Mouse (Mus musculus): ENCODE measurements around the gene Tnfsf8. TPM values are rescaled to one million over a fixed set of nuclear protein-coding genes. Genes with fewer than 3 reads are reported as not detected.

Tnfsf8 gene
- polyA plus RNA-seq, 1 experiment = 0.07 TPM

DNA sequence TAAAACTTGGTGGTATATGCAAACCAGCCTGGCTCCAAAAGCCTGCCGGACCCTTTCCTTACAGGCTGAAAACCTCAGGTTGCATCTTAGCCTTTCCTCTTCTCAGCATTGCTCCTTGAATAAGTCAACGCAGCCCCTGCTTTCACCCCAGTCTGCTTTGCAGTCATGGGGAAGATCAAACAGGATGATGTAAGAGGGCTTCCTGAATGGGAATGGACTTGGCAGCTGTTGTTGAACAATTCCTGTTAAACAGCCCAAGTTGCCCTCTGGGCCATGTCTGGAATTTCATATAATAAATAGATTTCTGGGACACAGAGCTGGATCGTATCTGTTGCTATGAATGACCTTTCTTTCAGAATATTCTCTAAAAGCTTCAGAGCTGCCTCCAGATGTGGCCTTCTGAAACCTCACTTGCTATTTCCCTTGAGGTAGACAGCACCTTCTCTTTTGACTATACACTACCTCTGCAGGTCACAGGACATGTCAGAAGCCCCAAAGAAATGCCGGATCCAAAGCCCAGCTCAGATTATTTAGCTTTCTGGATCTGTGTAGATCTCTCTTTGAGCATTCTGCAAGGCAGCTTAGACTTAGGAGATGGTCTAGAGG lies 1.0 kb upstream of the Tnfsf8 start:
- no peak for DNase-seq (ENCODE audit: low read depth)
- TF ChIP-seq POLR2A (IDR thresholded peaks at IDR 0.05; ENCODE audit: borderline replicate concordance, extremely low read depth, insufficient read depth, insufficient read length, poor library complexity, severe bottlenecking) (no peak), CTCF (IDR thresholded peaks at IDR 0.05; ENCODE audit: borderline replicate concordance, extremely low read depth, insufficient read depth, insufficient read length) (no peak)

DNA sequence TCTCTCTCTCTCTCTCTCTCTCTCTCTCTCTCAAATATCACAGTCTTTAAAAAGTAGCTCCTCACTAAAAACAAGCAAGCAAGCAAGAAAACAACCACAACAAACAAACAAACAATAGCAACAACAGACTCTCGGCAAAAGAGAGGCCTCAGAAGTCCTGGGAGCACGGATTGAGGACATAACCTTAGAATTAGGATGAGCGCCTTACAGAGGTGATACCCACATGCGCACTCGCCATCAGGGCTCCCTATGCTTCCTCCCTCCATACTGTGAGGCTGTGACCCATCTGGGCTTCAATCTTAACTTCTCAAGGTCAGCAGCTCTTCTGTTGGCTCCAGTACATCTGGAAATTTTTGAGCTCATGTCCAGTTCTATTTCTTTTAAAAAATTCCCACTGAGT lies 911 bp downstream of the Tnfsf8 start:
- DNase-seq (ENCODE audit: low read depth) = no peak
- no peak for TF ChIP-seq CTCF (IDR thresholded peaks at IDR 0.05; ENCODE audit: borderline replicate concordance, extremely low read depth, insufficient read depth, insufficient read length)
- no peak for TF ChIP-seq POLR2A (IDR thresholded peaks at IDR 0.05; ENCODE audit: borderline replicate concordance, extremely low read depth, insufficient read depth, insufficient read length, poor library complexity, severe bottlenecking)

DNA sequence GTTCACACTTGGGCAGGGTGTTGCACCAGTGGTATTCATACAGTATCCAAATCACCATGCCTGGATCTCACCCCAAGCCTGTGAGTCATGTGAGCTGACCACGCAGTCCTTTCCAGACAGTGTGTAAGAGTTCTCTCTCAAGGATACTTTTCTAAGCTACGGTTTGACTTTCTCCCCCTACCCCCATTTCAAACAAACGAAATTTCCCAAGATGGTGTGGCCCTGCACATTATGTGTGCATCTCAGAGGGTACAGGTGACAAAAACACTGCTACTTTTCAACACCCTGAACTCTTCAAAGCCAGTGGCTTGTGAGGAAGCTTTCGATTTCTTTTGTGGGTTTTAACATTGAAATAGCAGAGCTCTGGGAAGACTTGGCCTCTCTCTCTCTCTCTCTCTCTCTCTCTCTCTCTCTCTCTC lies 1.4 kb downstream of the Tnfsf8 start:
- no peak for TF ChIP-seq POLR2A (IDR thresholded peaks at IDR 0.05; ENCODE audit: borderline replicate concordance, extremely low read depth, insufficient read depth, insufficient read length, poor library complexity, severe bottlenecking)
- no peak for TF ChIP-seq CTCF (IDR thresholded peaks at IDR 0.05; ENCODE audit: borderline replicate concordance, extremely low read depth, insufficient read depth, insufficient read length)
- DNase-seq (ENCODE audit: low read depth) = no peak

DNA sequence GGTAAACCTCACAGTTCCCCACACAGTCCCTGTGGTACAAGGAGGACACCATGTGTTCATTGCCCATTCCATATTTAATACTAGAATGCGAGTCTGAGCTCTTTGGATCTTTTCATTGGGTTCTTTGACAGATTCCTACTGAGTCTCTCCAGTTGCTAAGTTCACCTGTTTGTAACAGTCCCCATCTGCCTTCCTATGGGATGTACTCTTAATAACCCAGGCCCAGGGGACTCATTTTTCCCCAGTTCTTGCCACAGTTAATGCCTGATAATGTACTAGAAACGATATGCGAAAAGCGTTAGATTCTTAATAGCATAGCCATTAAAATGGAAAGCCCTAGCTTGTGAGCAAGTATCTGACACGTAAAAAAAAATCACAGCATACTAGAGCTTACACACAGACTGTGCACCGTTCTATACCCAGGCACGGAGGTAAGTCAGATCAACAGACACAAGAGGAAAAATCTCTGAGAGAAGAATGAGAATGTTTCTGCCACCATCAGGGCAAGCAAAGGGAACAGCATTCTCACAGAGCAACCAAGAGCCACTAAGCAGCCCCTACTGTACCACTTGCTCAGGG lies 2.4 kb downstream of the Tnfsf8 start:
- peak; percentile 37 for DNase-seq (ENCODE audit: low read depth)
- no peak for TF ChIP-seq CTCF (IDR thresholded peaks at IDR 0.05; ENCODE audit: borderline replicate concordance, extremely low read depth, insufficient read depth, insufficient read length)
- TF ChIP-seq POLR2A (IDR thresholded peaks at IDR 0.05; ENCODE audit: borderline replicate concordance, extremely low read depth, insufficient read depth, insufficient read length, poor library complexity, severe bottlenecking) = no peak

DNA sequence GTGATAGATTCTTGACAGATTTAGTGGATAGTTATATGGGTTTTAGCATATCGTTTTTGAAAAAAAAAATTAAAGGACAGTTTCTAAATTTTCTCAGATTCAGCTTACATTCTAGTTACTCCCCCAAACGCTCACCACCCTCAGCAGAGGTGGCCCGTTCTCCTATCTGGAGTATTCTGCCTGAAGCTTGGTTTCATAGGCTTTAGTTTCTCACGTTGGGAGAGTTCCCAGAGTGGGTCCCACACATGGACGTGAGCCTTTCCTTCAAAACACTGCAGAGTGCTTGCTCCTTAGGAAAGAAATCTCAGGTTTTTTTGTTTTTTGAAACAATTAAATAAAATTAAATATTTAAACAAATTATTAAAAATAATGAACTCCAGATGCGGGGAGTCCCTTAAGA lies 4.4 kb downstream of the Tnfsf8 start:
- TF ChIP-seq CTCF (IDR thresholded peaks at IDR 0.05; ENCODE audit: borderline replicate concordance, extremely low read depth, insufficient read depth, insufficient read length) (no peak), POLR2A (IDR thresholded peaks at IDR 0.05; ENCODE audit: borderline replicate concordance, extremely low read depth, insufficient read depth, insufficient read length, poor library complexity, severe bottlenecking) (no peak)
- DNase-seq (ENCODE audit: low read depth) = no peak

DNA sequence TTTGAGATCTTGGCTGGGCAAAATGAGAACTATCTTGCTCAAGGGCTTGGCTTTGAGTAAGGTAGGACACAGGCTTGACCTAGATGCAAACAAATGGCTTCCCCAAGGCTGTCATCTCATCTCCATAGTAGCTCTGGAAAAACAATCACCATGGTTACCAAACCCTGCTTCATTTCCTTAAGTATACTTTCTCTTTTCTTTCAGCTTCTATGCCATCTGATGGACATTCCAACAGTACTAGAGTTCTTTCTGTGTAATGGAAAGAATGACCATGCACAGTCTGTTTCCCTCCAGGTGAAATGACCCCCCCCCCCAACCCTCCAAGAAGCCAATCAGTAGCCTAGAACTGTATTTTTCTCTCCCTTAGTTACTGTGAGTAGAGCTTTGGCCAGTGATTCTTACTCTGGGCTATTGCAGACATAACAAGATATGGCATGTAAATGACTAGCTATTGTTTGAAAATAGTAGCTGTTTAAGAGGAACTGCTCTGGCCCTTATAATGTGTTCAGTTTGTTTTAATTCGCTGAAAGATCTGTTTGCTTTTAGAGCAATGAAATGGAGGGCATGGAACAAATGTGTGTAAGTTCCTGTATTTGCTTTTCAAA lies 7.3 kb downstream of the Tnfsf8 start:
- no peak for DNase-seq (ENCODE audit: low read depth)
- TF ChIP-seq POLR2A (IDR thresholded peaks at IDR 0.05; ENCODE audit: borderline replicate concordance, extremely low read depth, insufficient read depth, insufficient read length, poor library complexity, severe bottlenecking) = no peak
- TF ChIP-seq CTCF (IDR thresholded peaks at IDR 0.05; ENCODE audit: borderline replicate concordance, extremely low read depth, insufficient read depth, insufficient read length) = no peak

DNA sequence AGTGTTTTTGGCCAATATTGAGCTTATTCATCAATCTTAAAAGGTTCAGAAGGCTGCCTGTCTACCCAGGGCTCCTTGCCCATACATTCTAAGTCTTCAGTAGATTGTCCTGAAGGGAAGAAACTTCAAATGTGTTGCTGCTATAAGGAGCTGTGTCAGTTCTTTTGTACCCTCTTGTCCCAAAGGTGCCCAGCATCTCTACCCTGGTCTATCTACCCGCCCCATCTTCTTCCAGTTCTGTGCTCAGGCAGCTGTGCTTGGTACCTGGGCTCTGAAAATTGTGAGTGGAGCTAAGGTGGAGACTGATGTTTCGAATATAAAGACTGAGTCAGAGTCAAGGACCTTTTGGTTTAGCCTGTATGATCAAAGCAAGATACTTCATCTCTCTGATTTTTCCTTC lies 11.1 kb downstream of the Tnfsf8 start:
- DNase-seq (ENCODE audit: low read depth) = no peak
- no peak for TF ChIP-seq POLR2A (IDR thresholded peaks at IDR 0.05; ENCODE audit: borderline replicate concordance, extremely low read depth, insufficient read depth, insufficient read length, poor library complexity, severe bottlenecking)
- TF ChIP-seq CTCF (IDR thresholded peaks at IDR 0.05; ENCODE audit: borderline replicate concordance, extremely low read depth, insufficient read depth, insufficient read length) = no peak

DNA sequence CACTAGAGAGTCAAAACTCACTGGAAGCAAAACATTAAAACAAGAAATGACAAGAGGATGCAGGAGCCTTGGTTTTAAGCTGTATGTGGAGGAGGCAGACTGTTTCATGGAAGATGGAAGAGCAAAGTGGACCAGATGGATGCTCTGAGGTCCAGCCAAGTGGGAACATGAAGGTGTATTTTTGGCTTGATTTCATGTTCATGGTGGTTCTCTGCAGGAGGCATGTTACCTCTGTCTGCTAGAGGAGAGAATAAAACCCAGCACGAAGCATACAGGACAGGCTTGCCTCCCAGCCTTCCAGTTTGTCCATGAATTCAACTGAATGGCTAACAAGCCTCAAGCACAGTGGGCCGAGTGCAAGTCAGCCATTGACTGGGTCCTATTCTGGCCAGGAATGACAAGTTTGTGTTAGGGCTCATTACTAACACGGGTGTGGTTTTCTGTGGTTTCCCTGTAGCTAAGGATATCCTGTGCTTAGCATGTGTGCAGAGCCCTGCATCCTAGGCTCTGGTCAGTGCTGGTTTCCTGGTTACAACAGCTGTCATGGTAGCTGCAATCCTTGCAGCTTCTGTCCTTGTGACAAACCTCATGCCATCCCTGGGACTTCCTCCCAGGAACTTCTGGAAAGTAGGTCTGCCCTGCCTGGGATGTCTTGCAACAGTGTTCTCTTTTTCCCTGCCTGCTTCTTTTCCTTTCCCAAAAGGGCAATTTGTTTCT lies 14.1 kb downstream of the Tnfsf8 start:
- TF ChIP-seq POLR2A (IDR thresholded peaks at IDR 0.05; ENCODE audit: borderline replicate concordance, extremely low read depth, insufficient read depth, insufficient read length, poor library complexity, severe bottlenecking) (no peak), CTCF (IDR thresholded peaks at IDR 0.05; ENCODE audit: borderline replicate concordance, extremely low read depth, insufficient read depth, insufficient read length) (no peak)
- DNase-seq (ENCODE audit: low read depth) = no peak

DNA sequence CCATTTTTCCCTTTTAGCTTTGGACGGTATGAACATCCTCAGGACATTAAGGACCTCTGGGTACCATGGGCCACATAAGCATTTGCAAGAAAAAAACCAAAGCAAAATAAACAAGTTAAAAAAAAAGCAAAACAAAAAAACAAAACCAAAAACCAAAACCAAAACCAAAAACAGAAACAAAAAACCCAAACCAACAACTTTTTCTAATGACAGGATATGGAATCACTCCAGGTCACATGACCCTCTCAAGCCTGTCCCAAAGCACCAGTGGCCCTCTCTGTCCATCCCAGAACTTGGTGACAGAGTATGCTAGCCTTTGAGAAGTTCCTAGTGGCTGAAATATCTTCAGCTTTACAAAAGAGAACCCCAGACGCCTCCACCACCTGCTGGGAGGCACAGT lies 15.4 kb downstream of the Tnfsf8 start:
- no peak for TF ChIP-seq POLR2A (IDR thresholded peaks at IDR 0.05; ENCODE audit: borderline replicate concordance, extremely low read depth, insufficient read depth, insufficient read length, poor library complexity, severe bottlenecking)
- TF ChIP-seq CTCF (IDR thresholded peaks at IDR 0.05; ENCODE audit: borderline replicate concordance, extremely low read depth, insufficient read depth, insufficient read length) = no peak
- DNase-seq (ENCODE audit: low read depth) = no peak

DNA sequence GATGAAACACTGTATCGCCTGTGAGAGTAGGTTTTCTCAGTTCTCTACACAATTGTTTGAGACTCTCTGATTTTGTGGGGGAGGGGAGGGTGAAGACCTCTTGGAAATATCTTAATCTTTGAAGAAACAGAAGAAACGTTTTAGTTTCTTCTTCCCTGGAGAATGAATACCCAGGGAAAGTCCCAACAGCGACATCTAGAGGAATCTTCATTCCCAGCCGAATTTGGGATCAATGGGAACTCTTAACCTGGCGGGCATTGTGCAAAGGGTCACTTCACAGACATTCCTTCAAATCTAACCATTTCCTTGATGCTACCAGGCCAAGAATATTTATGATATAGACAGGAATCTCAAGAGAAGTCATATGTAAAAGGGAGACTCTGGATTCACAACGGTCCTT lies 17.2 kb downstream of the Tnfsf8 start:
- peak; percentile 59 for DNase-seq (ENCODE audit: low read depth)
- TF ChIP-seq CTCF (IDR thresholded peaks at IDR 0.05; ENCODE audit: borderline replicate concordance, extremely low read depth, insufficient read depth, insufficient read length) = peak; percentile 53; the same call in 1 of the 2 replicates
- no peak for TF ChIP-seq POLR2A (IDR thresholded peaks at IDR 0.05; ENCODE audit: borderline replicate concordance, extremely low read depth, insufficient read depth, insufficient read length, poor library complexity, severe bottlenecking)

DNA sequence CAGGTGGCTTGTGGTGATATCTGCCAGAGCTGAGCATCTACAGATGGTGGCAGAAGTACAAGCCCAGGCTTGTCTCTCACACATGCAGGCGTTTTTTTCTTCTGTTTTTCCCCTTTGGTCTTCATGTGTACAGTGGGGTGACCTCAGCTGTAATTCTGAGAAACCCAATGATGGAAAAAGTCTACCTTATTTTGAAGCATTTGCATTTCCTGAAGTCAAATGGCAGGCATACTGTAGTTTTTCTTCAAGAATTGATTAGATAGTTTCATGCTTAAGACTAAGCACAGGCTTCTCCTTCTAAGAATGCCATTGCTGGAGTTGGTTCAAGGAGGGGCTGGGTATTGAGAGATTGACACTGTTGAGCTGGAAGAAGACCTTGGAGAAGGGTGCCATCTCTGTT lies 18.9 kb downstream of the Tnfsf8 start:
- TF ChIP-seq CTCF (IDR thresholded peaks at IDR 0.05; ENCODE audit: borderline replicate concordance, extremely low read depth, insufficient read depth, insufficient read length) = no peak
- no peak for DNase-seq (ENCODE audit: low read depth)
